Mouse (Mus musculus): ENCODE results near the gene 1700016D06Rik.
A peak's percentile ranks its signal among the peaks of the same experiment; 100 is the strongest.

1700016D06Rik gene

GRCm38 (mm10) chr8:11635012-11635577, 65.8 kb downstream of the 1700016D06Rik start:
- DNase-seq (ENCODE audit: low spot score in 2 of 2), result peak; percentile 80

DNA sequence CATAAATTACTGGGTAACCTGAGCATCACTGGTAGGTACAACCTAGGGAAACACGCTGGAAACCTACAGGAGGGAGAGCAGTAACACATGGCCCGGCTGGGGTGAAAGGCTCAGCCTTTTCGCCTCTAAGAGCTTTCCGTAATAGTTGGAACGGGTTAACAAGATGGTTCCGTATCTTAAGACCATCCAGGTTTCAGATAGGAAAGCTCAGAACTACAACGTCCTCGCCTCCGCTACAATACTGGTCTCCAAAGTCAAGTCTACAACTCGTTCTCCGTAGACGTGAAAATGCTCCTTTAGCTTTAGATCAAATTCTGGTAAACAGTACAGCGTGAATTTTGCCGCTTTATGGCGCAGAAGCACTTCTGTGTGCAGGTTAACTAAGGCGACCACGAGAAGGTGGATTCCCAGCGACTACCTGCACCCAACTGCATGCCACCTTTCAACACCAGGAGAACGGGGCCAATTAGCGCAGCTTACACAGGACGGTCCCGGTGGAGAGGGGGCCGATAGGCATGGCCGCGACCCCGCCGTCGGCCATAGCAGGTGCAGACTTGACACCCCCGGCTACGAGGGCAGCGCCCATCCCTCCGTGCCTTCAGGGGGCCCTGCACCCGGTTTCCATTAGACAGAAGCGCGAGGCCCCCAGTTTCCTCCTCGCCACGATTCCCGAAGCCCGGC, 66.4 kb downstream of the 1700016D06Rik start:
- DNase-seq (ENCODE audit: low spot score in 2 of 2), result peak in 1 of 2 experiments; percentile 10

- DNase-seq (ENCODE audit: low spot score in 2 of 2), result no peak
These were observed 67.4 kb downstream of the 1700016D06Rik start for GRCm38 (mm10) chr8:11633414-11633813.

GRCm38 (mm10) chr8:11632406-11632805, 68.5 kb downstream of the 1700016D06Rik start:
- DNase-seq (ENCODE audit: low spot score in 2 of 2), result no peak

DNA sequence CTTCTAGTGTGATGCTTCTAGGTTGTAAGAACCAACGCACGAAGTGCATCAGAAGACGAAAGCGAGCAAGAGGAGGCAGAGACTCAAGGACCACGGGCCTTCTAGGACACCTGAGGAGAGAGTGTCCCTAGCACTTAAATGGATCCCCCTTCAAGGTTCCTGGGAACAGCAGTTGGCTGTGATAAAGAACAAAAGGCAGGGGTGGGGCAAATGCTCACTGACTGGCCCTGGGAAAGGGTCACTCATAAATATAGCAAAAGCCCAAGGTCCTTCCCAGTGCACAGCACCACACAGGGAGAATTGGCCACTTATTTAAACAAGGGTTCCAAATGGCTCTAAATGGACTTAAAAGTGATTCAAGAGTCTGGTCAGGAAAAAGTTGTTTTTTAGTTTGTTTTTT, 71.7 kb downstream of the 1700016D06Rik start:
- no peak for DNase-seq (ENCODE audit: low spot score in 2 of 2)

- peak; percentile 47 to 70 for DNase-seq (ENCODE audit: low spot score in 2 of 2)
These were observed 72.2 kb downstream of the 1700016D06Rik start for GRCm38 (mm10) chr8:11628506-11629132.

- DNase-seq (ENCODE audit: low spot score in 2 of 2), result no peak
These were observed 73.1 kb downstream of the 1700016D06Rik start for GRCm38 (mm10) chr8:11627717-11628116.

DNA sequence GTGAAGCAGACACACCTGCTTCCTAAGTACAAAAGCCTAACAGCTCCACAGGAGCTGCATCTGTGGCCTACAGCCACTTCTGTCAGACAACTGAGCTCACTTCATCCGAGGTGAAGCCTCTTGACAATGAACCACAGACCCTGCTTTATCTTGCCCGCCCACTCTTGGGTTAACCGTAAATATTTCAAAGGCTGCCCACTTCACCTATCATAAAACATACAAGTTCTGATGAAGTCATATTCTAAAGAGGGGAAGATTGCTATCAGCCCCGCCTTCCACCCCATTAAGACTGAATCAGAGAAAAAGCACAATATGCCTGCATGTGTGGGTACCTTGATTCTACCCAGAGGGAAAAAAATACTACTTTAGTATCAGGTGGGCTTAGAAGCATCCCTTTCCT, 75.8 kb downstream of the 1700016D06Rik start:
- no peak for DNase-seq (ENCODE audit: low spot score in 2 of 2)

- DNase-seq (ENCODE audit: low spot score in 2 of 2), result no peak
These were observed 81.8 kb downstream of the 1700016D06Rik start for GRCm38 (mm10) chr8:11619091-11619490.

GRCm38 (mm10) chr8:11618063-11618462, 82.8 kb downstream of the 1700016D06Rik start:
- DNase-seq (ENCODE audit: low spot score in 2 of 2), result no peak

GRCm38 (mm10) chr8:11616294-11616693, 84.6 kb downstream of the 1700016D06Rik start:
- peak in 1 of 2 experiments; percentile 68 for DNase-seq (ENCODE audit: low spot score in 2 of 2)

GRCm38 (mm10) chr8:11614126-11614835, 86.6 kb downstream of the 1700016D06Rik start:
- no peak for DNase-seq (ENCODE audit: low spot score in 2 of 2)

DNA sequence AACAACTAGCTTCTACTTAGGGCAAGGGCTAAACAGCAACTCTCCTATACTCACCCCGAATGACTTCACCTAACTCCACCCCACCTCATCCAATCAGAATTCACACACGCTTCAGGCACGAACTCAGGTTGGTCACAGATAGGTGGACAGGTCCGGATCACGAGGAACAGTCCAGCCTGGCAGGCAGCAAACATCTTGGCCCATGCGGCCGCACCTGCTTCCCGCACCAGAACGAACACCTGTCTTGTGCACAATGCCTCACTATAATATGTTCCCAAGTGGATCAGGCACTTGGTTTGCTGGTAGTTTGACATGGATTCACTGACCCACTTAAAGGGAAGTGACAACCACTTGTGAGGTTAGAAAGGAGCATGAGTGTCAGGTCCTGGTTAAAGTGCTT, 92.0 kb downstream of the 1700016D06Rik start:
- DNase-seq (ENCODE audit: low spot score in 2 of 2), result no peak
